Mouse (Mus musculus) heart, adult 8-10 months (tissue): ENCODE data around the gene Cirbp. TPM values are rescaled to one million over a fixed set of nuclear protein-coding genes. Genes with fewer than 3 reads are reported as not detected.

Experiments used
- DNase-seq: peaks from one replicate; pipeline ENCODE4 v3.0.0; 2022; ENCODE audit warnings: low spot score
- total RNA-seq, 4 experiments: library from RNA; stranded (reverse); gene quantifications; 2 replicates each; pipeline ENCODE4 v1.2.4; 2022

Cirbp gene
- total RNA-seq, result 10 to 100 TPM; 34.7 to 69.7 (median 51.6) TPM

- no peak for DNase-seq
These were observed at the start of gene Cirbp for GRCm38 (mm10) chr10:80165392-80166128. Gene Cirbp, plus strand, starts transcription at chr10:80165985.

- no peak for DNase-seq
These were observed 49.2 kb upstream of the Cirbp start for GRCm38 (mm10) chr10:80116563-80116926.

- peak; percentile 53 for DNase-seq
These were observed 48.7 kb upstream of the Cirbp start for GRCm38 (mm10) chr10:80116927-80117691.

- DNase-seq, result no peak
These were observed 48.0 kb upstream of the Cirbp start for GRCm38 (mm10) chr10:80117736-80118135.

GRCm38 (mm10) chr10:80118552-80118951 is 47.2 kb upstream of the Cirbp start:
- DNase-seq, result no peak

GRCm38 (mm10) chr10:80120146-80120545 is 45.6 kb upstream of the Cirbp start:
- DNase-seq, result no peak

GRCm38 (mm10) chr10:80121639-80122038 is 44.1 kb upstream of the Cirbp start:
- DNase-seq, result no peak

- DNase-seq, result no peak
These were observed 41.7 kb upstream of the Cirbp start for GRCm38 (mm10) chr10:80123932-80124562.

- DNase-seq, result no peak
These were observed 37.9 kb upstream of the Cirbp start for GRCm38 (mm10) chr10:80127920-80128319.

- DNase-seq, result no peak
These were observed 35.9 kb upstream of the Cirbp start for GRCm38 (mm10) chr10:80129846-80130245.

- no peak for DNase-seq
These were observed 35.3 kb upstream of the Cirbp start for GRCm38 (mm10) chr10:80130403-80131031.

GRCm38 (mm10) chr10:80131316-80131951 is 34.4 kb upstream of the Cirbp start:
- no peak for DNase-seq

GRCm38 (mm10) chr10:80131952-80132350 is 33.8 kb upstream of the Cirbp start:
- DNase-seq, result no peak

- no peak for DNase-seq
These were observed 32.4 kb upstream of the Cirbp start for GRCm38 (mm10) chr10:80133226-80133849.

- DNase-seq, result no peak
These were observed 31.4 kb upstream of the Cirbp start for GRCm38 (mm10) chr10:80134421-80134820.

GRCm38 (mm10) chr10:80135161-80135560 is 30.6 kb upstream of the Cirbp start:
- DNase-seq, result no peak

GRCm38 (mm10) chr10:80135641-80136040 is 30.1 kb upstream of the Cirbp start:
- no peak for DNase-seq

GRCm38 (mm10) chr10:80136179-80136951 is 29.4 kb upstream of the Cirbp start:
- DNase-seq, result no peak

GRCm38 (mm10) chr10:80136952-80137625 is 28.7 kb upstream of the Cirbp start:
- DNase-seq, result no peak
